Mouse (Mus musculus) hindbrain, embryonic 15.5 days (tissue): ENCODE data around the gene Exosc7. TPM values are rescaled to one million over a fixed set of nuclear protein-coding genes. Genes with fewer than 3 reads are reported as not detected.
A peak's percentile ranks its signal among the peaks of the same experiment; 100 is the strongest.

Experiments
- ATAC-seq: fragments of 200-750 bp; cut with Nextera tagmentation; 2 replicates; pipeline ENCODE4 v1.8.0; 2017; ENCODE audit warnings: low read depth, moderate number of reproducible peaks, moderate TSS enrichment; ENCODE audit not compliant: low FRiP score
- H3K27ac ChIP-seq: fragments of 300-500 bp; sonication (generic); replicated peaks from 2 replicates; pipeline ENCODE4 v1.5.1; 2015; ENCODE audit warnings: mild to moderate bottlenecking, inconsistent platforms
- H3K27me3 ChIP-seq: fragments of 300-500 bp; sonication (generic); 2 replicates; pipeline ENCODE4 v1.6.1; 2015; ENCODE audit warnings: control low read depth, inconsistent platforms
- H3K36me3 ChIP-seq: fragments of 300-500 bp; sonication (generic); 2 replicates; pipeline ENCODE4 v1.6.1; 2015; ENCODE audit warnings: control low read depth, inconsistent platforms
- H3K4me1 ChIP-seq: fragments of 300-500 bp; sonication (generic); replicated peaks from 2 replicates; pipeline ENCODE4 v1.6.1; 2015; ENCODE audit warnings: control low read depth, inconsistent platforms
- H3K4me2 ChIP-seq: fragments of 300-500 bp; sonication (generic); 2 replicates; pipeline ENCODE4 v1.6.1; 2015; ENCODE audit warnings: moderate library complexity, mild to moderate bottlenecking, inconsistent platforms
- H3K4me3 ChIP-seq: fragments of 300-500 bp; sonication (generic); 2 replicates; pipeline ENCODE4 v1.5.1; 2015; ENCODE audit warnings: mild to moderate bottlenecking, inconsistent platforms
- H3K9ac ChIP-seq: fragments of 300-500 bp; sonication (generic); 2 replicates; pipeline ENCODE4 v1.6.1; 2015; ENCODE audit warnings: inconsistent platforms
- H3K9me3 ChIP-seq: fragments of 300-500 bp; sonication (generic); 2 replicates; pipeline ENCODE4 v1.6.1; 2016; ENCODE audit warnings: control low read depth, inconsistent platforms
- WGBS: fragments of 180-500 bp; shearing (Covaris S2); methylation state at CpG from one replicate; pipeline ENCODE4 v1.1.7; 2015; 5-methylcytosine and 5-hydroxymethylcytosine counted together
- polyA plus RNA-seq: library from polyadenylated mRNA; unstranded; fragments of >200 nt; fragmentation: Nextera tagmentation; extraction: Ambion mirVana; gene quantifications from 2 replicates; pipeline ENCODE4 v1.2.1, GENCODE M21; 2015

Gene Exosc7
- polyA plus RNA-seq, 1 experiment from 2014 or later: 78.1 TPM

DNA sequence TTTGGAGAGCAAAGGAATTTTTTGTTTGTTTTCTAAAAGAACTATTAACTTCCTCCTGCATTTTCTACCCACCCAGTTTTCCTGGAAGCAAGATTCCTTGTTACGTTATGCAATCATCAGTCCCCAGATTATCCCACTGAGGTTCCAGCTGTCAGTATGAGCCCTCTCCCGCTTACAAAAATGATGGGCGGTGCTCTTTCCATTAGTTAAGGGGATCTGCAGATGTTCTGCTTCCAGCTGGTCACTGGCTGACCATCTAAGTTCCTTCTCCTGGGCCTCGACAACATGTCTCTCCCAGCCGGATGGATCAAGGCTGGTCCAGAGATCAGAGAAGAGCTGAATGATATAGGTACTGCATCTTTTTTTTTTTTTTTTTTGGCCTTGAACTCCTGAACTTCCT is 35.4 kb downstream of the Exosc7 start:
- Histone ChIP-seq H3K27ac (no peak overlapping the region), H3K9ac (no peak overlapping the region), H3K27me3 (no peaks in the 10 kb centered on the region), H3K4me2 (no peak overlapping the region), H3K9me3 (no peaks in the 10 kb centered on the region), H3K4me3 (no peak overlapping the region), H3K36me3 (peaks cover 14% of the 10 kb centered on the region; the same call in 1 of the 2 replicates), H3K4me1 (no peaks in the 10 kb centered on the region)
- 83% methylated on average over 5 of the region's 5 CpGs for WGBS
- ATAC-seq: no peak

DNA sequence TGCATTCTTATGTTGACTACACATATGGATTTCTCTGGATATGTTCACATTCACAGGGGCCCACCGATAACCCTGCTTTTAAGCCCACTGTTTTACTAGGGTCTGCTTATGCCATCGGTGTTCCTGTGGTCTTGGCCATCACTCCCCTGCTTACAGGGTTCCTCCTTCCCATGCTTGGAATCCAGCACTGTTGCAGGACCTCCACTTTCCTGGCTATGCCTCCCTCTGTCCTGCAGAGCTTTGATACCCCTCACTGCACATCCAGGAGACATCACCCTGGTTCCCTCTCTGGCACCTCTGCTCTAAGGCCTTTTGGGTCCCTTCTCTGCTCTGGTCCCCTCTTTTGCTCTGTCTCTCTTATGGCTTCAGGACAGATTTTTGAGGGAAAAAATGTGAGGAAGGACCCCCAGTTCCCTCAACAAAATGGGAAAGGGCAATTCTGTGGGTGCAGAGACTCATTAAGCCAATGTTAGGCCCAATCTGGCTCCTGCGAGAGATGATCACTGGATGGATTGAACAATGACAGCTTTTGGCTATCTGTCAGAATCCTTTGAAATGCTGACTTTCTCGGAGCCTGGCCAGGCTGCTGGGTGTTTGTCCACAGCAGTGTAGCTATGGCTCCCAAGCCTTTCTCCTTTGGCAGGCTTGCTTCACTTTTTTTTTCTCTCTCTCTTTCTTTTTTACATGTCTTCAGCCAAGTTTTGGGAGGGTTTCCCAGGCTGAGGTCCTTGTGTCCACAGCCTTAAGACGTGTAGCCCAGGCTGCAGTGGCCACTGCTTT is 37.4 kb downstream of the Exosc7 start, which contains the start of gene Clec3b:
Clec3b (plus strand) TSS at position 706 of the 780 bp plus-strand sequence.
- Histone ChIP-seq H3K9ac (no peak within 1 kb of the TSS), H3K27me3 (no peaks in the 10 kb centered on the region), H3K36me3 (0 out of 2 replicates have a peak, but pooled peaks cover 3% of the 10 kb centered on the region), H3K27ac (0 out of 2 replicates have a peak within 1 kb of the TSS, but pooled peaks have one; percentile 11), H3K4me3 (no peak within 1 kb of the TSS), H3K9me3 (no peaks in the 10 kb centered on the region), H3K4me2 (no peak within 1 kb of the TSS), H3K4me1 (no peaks in the 10 kb centered on the region)
- 73% methylated on average over 5 of the region's 5 CpGs for WGBS
- no peak for ATAC-seq

DNA sequence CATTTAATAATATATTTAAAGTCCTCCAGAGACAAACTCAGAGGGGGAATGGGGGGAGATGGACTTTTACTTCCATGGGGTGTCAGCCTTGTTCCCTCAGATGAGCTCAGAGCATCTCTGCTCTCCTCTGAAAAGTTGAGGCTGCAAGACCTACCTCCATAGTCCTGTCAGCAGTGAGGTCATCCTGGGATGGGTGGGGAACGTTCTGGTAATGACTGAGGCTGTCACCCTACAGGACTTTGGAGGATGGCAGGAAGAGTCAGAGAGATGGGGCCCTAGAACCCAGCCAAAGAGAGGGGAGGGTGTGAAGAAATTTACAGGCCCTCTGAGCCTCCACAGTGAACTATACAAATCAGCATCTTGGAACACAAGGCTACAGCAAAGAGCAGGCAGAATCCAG is 38.5 kb downstream of the Exosc7 start:
- Histone ChIP-seq H3K27ac (no peak overlapping the region), H3K36me3 (no peaks in the 10 kb centered on the region), H3K9ac (no peak overlapping the region), H3K4me2 (no peak overlapping the region), H3K9me3 (no peaks in the 10 kb centered on the region), H3K4me3 (no peak overlapping the region), H3K27me3 (no peaks in the 10 kb centered on the region), H3K4me1 (no peaks in the 10 kb centered on the region)
- ATAC-seq: no peak
- WGBS: 60% methylated on average over 1 of the region's 1 CpGs

DNA sequence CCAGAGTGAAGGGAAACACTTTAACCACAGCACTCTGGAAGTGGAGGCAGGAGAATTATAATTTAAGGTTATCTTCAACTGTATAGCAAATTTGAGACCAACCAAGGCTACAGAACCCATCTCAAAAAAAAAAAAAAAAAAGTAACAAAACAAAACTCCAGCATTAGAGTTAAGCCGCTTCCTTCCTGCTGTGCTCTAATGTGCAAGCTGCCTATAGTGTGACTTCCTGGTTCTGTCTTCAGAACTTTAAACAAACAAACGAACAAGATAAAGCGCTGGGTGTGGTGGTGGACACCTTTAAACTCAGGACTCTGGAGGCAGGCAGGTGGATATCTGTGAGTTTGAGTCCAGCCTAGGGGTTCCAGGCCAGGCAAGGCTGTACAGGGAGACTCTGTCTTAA is 39.0 kb downstream of the Exosc7 start:
- Histone ChIP-seq H3K9me3 (no peaks in the 10 kb centered on the region), H3K4me1 (no peaks in the 10 kb centered on the region), H3K36me3 (no peaks in the 10 kb centered on the region), H3K9ac (no peak overlapping the region), H3K27me3 (no peaks in the 10 kb centered on the region), H3K27ac (no peak overlapping the region), H3K4me2 (no peak overlapping the region), H3K4me3 (no peak overlapping the region)
- ATAC-seq: no peak
- WGBS: 80% methylated on average over 3 of the region's 3 CpGs

DNA sequence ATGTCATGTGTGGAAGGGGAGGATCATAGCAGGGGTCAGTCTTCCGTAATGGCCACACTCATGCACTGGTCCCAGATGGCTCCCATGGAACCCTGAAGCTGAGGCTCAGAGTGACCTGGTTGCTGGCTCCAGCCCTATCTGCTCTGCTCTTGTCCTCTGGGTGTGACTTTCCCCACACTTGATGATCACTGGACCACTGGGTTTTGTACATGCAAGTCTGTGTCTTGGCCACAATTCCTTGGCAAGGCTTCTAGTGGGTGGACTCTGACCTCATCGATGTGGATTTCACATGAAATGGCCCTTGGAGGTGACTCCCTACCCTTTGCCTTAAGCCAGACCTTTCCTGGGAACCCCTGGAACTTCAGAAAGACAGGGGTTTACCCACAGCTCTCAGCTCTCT is 40.1 kb downstream of the Exosc7 start:
- Histone ChIP-seq H3K27ac (no peak overlapping the region), H3K4me3 (no peak overlapping the region), H3K36me3 (no peaks in the 10 kb centered on the region), H3K9me3 (no peaks in the 10 kb centered on the region), H3K27me3 (no peaks in the 10 kb centered on the region), H3K9ac (no peak overlapping the region), H3K4me1 (no peaks in the 10 kb centered on the region), H3K4me2 (no peak overlapping the region)
- WGBS: 90% methylated on average over 2 of the region's 2 CpGs
- ATAC-seq: no peak

DNA sequence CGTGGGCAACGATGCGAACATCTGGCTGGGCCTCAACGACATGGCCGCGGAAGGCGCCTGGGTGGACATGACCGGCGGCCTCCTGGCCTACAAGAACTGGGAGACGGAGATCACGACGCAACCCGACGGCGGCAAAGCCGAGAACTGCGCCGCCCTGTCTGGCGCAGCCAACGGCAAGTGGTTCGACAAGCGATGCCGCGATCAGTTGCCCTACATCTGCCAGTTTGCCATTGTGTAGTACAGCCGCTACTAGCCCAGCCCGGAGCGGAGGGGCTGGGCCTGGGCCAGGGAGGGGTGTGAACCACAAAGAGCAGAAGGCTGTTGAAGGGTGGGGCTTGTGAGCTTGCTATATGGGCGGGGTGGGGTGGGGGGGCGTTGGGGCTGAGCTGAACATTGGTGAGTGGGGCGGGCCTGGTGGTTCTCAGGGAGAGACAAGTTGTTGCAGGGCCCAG is 43.9 kb downstream of the Exosc7 start:
- H3K9ac ChIP-seq: no peak overlapping the region
- no peaks in the 10 kb centered on the region for H3K4me1 ChIP-seq
- H3K4me2 ChIP-seq: peak overlapping the region; percentile 31
- no peak overlapping the region for H3K4me3 ChIP-seq
- 31% methylated on average over 30 of the region's 30 CpGs for WGBS
- H3K27ac ChIP-seq: no peak overlapping the region
- H3K36me3 ChIP-seq: no peaks in the 10 kb centered on the region
- ATAC-seq: peak; percentile 73
- H3K9me3 ChIP-seq: no peaks in the 10 kb centered on the region
- no peaks in the 10 kb centered on the region for H3K27me3 ChIP-seq

DNA sequence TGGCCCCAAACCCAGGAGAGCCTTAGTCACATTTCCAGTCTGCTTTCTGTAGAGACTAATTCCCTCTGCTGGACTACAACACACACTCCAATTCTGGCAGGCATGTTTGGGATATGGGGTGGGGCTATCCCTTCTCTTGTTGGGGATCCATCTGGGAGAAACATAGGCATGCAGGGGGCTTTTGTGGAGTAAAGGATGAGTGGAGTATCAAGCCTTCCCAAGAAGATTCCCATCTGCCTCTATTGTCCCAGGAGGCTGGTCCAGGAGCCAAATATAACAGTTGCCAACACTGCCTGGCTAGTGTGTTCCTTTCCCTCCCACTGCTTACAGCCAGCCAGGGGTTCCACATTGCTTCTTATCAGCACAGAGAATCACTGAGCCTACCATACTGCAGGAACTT is 44.7 kb downstream of the Exosc7 start:
- no peak for ATAC-seq
- H3K4me2 ChIP-seq: no peak overlapping the region
- no peak overlapping the region for H3K4me3 ChIP-seq
- no peak overlapping the region for H3K9ac ChIP-seq
- H3K4me1 ChIP-seq: no peaks in the 10 kb centered on the region
- H3K27me3 ChIP-seq: no peaks in the 10 kb centered on the region
- H3K27ac ChIP-seq: no peak overlapping the region
- no peaks in the 10 kb centered on the region for H3K9me3 ChIP-seq
- no peaks in the 10 kb centered on the region for H3K36me3 ChIP-seq

DNA sequence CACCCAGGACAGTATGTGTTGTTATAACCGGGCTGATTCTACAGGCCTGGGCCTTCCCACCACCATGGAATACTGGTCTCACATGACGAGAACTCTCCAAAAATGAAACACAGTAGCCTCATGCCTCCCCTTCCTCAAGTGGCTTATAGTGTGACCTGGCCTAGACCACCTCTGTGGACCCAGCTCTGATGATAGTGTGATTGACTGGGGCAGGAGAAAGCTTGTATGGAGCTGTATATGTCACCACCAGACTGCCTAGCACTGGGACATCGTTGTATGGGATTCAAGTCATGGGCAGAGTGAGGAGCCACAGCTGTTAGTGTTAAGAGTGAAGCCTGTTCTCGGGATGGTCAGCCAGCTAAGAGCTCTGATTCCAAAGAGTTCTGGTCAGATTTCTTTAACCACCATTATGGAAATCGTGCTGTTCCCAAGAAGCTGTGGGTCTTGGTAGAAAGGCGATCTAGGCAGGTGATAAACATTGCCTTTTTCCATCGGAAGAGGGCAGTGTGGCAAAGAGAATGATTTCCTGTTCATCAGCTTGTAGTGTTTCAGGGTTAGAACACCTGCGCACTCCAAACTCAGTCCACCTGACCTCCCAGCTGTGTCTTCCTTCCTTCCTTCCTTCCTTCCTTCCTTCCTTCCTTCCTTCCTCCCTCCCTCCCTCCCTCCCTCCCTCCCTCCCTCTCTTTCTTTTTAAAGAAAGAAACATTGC is 45.3 kb downstream of the Exosc7 start:
- Histone ChIP-seq H3K9me3 (no peaks in the 10 kb centered on the region), H3K27ac (no peak overlapping the region), H3K4me2 (no peak overlapping the region), H3K9ac (no peak overlapping the region), H3K36me3 (no peaks in the 10 kb centered on the region), H3K4me1 (no peaks in the 10 kb centered on the region), H3K4me3 (no peak overlapping the region), H3K27me3 (no peaks in the 10 kb centered on the region)
- peak; percentile 32; the same call in 1 of the 2 replicates for ATAC-seq
- WGBS: 66% methylated on average over 8 of the region's 8 CpGs

DNA sequence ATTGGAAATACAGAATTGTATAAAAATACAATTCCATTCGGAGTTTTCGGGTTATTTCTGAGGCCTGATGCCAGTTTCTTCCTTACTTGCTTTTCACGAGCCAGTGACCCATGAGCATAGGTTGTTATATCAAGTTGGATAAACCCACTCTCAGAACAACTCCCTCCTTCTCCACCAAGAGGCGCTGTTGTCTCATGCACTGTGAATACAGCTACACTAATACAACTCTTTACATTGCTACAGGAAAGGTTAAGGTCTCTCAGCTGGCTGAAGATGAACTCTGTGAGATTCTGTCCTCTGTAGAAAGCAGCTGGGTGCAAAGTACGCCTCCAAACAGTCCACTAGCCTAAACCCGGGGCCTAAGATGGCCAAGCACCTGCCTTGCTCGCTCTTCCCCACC is 46.3 kb downstream of the Exosc7 start:
- ATAC-seq: 0 out of 2 replicates have a peak, but pooled peaks have one; percentile 39

DNA sequence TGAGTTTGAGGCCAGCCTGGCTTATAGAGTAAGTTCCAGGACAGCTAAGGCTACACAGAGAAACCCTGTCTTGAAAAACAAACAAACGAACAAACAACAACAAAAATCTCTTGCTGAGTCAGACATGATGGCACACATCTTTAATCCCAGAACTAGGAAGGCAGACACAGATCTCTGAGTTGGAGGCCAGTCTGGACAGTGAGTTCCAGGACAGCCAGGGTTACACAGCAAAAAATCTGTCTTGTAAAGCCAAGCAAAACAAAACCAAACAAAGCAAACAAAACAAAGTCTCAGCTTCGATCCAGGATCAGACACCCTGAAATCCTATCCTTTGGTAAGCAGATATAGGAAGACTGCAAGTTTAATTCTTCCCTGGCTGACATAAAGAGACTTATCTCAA is 48.8 kb downstream of the Exosc7 start:
- Histone ChIP-seq H3K4me3 (no peak overlapping the region), H3K27me3 (no peaks in the 10 kb centered on the region), H3K27ac (no peak overlapping the region), H3K9ac (no peak overlapping the region), H3K4me1 (no peaks in the 10 kb centered on the region), H3K9me3 (no peaks in the 10 kb centered on the region), H3K4me2 (no peak overlapping the region), H3K36me3 (no peaks in the 10 kb centered on the region)
- no peak for ATAC-seq
- 81% methylated on average over 2 of the region's 2 CpGs for WGBS

More for the DNA sequence above, 46.3 kb downstream of the Exosc7 start:
- no peak overlapping the region for H3K4me3 ChIP-seq
- no peak overlapping the region for H3K9ac ChIP-seq
- H3K4me2 ChIP-seq: no peak overlapping the region
- H3K27me3 ChIP-seq: no peaks in the 10 kb centered on the region
- no peaks in the 10 kb centered on the region for H3K36me3 ChIP-seq
- no peaks in the 10 kb centered on the region for H3K9me3 ChIP-seq
- no peak overlapping the region for H3K27ac ChIP-seq
- H3K4me1 ChIP-seq: no peaks in the 10 kb centered on the region
- 62% methylated on average over 7 of the region's 7 CpGs for WGBS

DNA sequence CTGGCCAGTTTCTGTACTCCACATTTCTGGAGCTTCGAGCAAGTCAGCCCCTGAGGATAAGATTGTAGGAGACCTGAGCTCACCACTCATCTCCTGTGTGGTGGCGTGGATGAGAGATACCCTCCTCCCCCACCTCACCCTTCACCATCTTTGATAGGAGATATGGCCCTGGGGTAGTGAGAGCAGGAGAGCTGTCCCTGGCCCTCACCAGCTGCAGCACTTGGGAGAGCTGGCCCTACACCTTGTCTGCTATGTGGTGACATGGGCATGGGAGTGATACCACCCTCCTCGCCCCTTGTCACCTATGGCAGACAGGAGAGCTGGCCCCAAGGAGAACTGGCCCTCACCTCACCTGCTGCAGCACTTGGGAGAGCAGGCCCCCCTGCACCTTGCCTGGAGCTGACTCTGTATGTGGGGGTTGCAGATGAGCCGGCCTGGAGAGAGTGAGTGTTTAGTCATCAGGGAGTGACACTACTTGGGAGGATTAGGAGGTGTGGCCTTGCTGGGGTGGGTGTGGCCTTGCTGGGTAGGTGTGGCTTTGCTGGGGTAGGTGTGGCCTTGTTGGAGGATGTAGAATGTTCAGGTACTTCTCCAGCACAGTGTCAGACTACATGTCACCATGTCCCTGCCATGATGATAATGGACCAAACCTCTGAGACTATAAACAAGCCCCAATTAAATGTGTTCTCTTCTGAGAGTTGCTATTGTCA is 50.1 kb downstream of the Exosc7 start:
- ATAC-seq: no peak

More for the DNA sequence above, 50.1 kb downstream of the Exosc7 start:
- Histone ChIP-seq H3K4me1 (no peaks in the 10 kb centered on the region), H3K27ac (no peak overlapping the region), H3K4me2 (no peak overlapping the region), H3K9me3 (no peaks in the 10 kb centered on the region), H3K36me3 (no peaks in the 10 kb centered on the region), H3K27me3 (no peaks in the 10 kb centered on the region), H3K4me3 (no peak overlapping the region), H3K9ac (no peak overlapping the region)
- WGBS: 87% methylated on average over 4 of the region's 4 CpGs
